8 mouse cellular contexts compared by ENCODE assay signal in genomic region chr11:117986126-117987031, GRCm38 (mm10). TPM values are rescaled to one million over a fixed set of nuclear protein-coding genes. Genes with fewer than 3 reads are reported as not detected.
DNase-seq lines count a peak whose midpoint lies in the region; ATAC-seq and TF ChIP-seq lines count a peak whose summit lies in the region.

Gene Pgs1 (plus strand): TSS chr11:117986292.

- H3K4me1 ChIP-seq in bone marrow, adult 2 months (ENCODE audit: control insufficient read depth, insufficient read depth, low read length), result peaks cover 7% of the 10 kb centered on the region
- H3K4me1 ChIP-seq in embryonic facial prominence, embryonic 15.5 days, result peaks cover 32% of the 10 kb centered on the region

- peak within 1 kb of the TSS; percentile 98 for H3K27ac ChIP-seq in bone marrow, adult 2 months (ENCODE audit: control insufficient read depth, insufficient read depth, low read depth, low read length, poor library complexity)
- peak within 1 kb of the TSS; percentile 66 for H3K27ac ChIP-seq in embryonic facial prominence, embryonic 15.5 days (replicated peaks)

- ATAC-seq in embryonic facial prominence, embryonic 15.5 days (ENCODE audit: insufficient number of reproducible peaks, low FRiP score, low TSS enrichment, low read depth), result peak; percentile 82

- no peaks in the 10 kb centered on the region for H3K27me3 ChIP-seq in embryonic facial prominence, embryonic 15.5 days

- no peaks in the 10 kb centered on the region for H3K9me3 ChIP-seq in embryonic facial prominence, embryonic 15.5 days (replicated peaks)

- 0 out of 2 replicates have a peak, but pooled peaks have one; percentile 4 for TF ChIP-seq CTCF in bone marrow, adult 2 months (IDR thresholded peaks at IDR 0.05; ENCODE audit: control insufficient read depth, insufficient read depth, low read length)

- DNase-seq in A20 (ENCODE audit: low read depth, low spot score) (peak; percentile 89), liver (peak; percentile 92)
- DNase-seq in heart, adult 9 months (ENCODE audit: low spot score in 2 of 2), result peak; percentile 89 to 92
- DNase-seq in kidney, adult 9 months, result peak; percentile 91
- DNase-seq in monocyte, adult 2 months (ENCODE audit: low read depth in 1 of 2, low spot score in 2 of 2), result peak; percentile 64 to 85
- peak; percentile 81 to 88 for DNase-seq in spleen, postnatal 14 days (ENCODE audit: low spot score in 2 of 2)

- peak within 1 kb of the TSS; percentile 93 for H3K9ac ChIP-seq in embryonic facial prominence, embryonic 15.5 days

- no peaks in the 10 kb centered on the region for H3K36me3 ChIP-seq in embryonic facial prominence, embryonic 15.5 days

- H3K4me2 ChIP-seq in embryonic facial prominence, embryonic 15.5 days (replicated peaks), result peak within 1 kb of the TSS; percentile 88

- 7% methylated on average over 51 of the region's 51 CpGs for WGBS in bone marrow, adult 2 months
- WGBS in embryonic facial prominence, embryonic 15.5 days, result 7% methylated on average over 51 of the region's 51 CpGs

- peak; percentile 68; the same call in 1 of the 2 replicates for TF ChIP-seq POLR2A in bone marrow, adult 2 months (IDR thresholded peaks at IDR 0.05; ENCODE audit: borderline replicate concordance, control insufficient read depth, low read depth, low read length)

- H3K4me3 ChIP-seq in bone marrow, adult 2 months (replicated peaks; ENCODE audit: control insufficient read depth, low read depth, low read length), result peak within 1 kb of the TSS; percentile 64
- H3K4me3 ChIP-seq in embryonic facial prominence, embryonic 15.5 days (replicated peaks), result peak within 1 kb of the TSS; percentile 99

RNA-seq across cellular contexts. Expression of gene Pgs1, which starts in this region (rescaled TPM):
- 27.1 and 67.5 TPM in 2 replicates for polyA plus RNA-seq in bone marrow, adult 2 months (2011; ENCODE audit: insufficient read depth, insufficient read length, low replicate concordance, missing spikeins)
- 39.9 and 41.2 TPM in 2 replicates for polyA plus RNA-seq in embryonic facial prominence, embryonic 15.5 days (2015; fragmentation: Nextera tagmentation; extraction: Ambion mirVana)

Comparison
In these comparisons a context has a peak if more than half of its experiments do, and no peak if none do; other contexts are left out.
1. Peak in every context shown above with its lines: DNase-seq, ATAC-seq, H3K4me3 ChIP-seq and H3K27ac ChIP-seq.